10 mouse cellular contexts compared by ENCODE assay signal in genomic region chr8:110672133-110672532, GRCm38 (mm10). TPM values are rescaled to one million over a fixed set of nuclear protein-coding genes. Genes with fewer than 3 reads are reported as not detected.
DNase-seq lines count a peak whose midpoint lies in the region; ATAC-seq and TF ChIP-seq lines count a peak whose summit lies in the region.
"Had no signal": no experiment of that assay in that cellular context is flagged by ENCODE, and none has a peak within 500 bp of the region (broad histone marks: within the 10 kb centered on the region; RNA-seq: fewer than 3 reads in every experiment).

No protein-coding gene starts in this region.

- no peak for ATAC-seq in intestine, embryonic 15.5 days
- no peak for ATAC-seq in intestine, embryonic 16.5 days
- no peak for ATAC-seq in heart, embryonic 13.5 days (ENCODE audit: extremely low read depth, insufficient number of reproducible peaks, low FRiP score, low TSS enrichment)
- ATAC-seq in kidney, embryonic 16.5 days (ENCODE audit: low FRiP score, low TSS enrichment), result 0 out of 2 replicates have a peak, but pooled peaks have one; percentile 50
- ATAC-seq in lung, postnatal 0 days, result peak; percentile 62

- 0 out of 2 replicates have a peak, but pooled peaks cover 4% of the 10 kb centered on the region for H3K4me1 ChIP-seq in intestine, embryonic 15.5 days (replicated peaks)
- no peaks in the 10 kb centered on the region for H3K4me1 ChIP-seq in intestine, embryonic 16.5 days (ENCODE audit: control insufficient read depth, insufficient read depth, low read length)
- peaks cover 73% of the 10 kb centered on the region for H3K4me1 ChIP-seq in heart, embryonic 13.5 days
- no peaks in the 10 kb centered on the region for H3K4me1 ChIP-seq in kidney, embryonic 16.5 days (ENCODE audit: insufficient read depth, low read length)
- H3K4me1 ChIP-seq in lung, postnatal 0 days (ENCODE audit: insufficient read depth, low read depth, low read length), result peaks cover 18% of the 10 kb centered on the region; the same call in 1 of the 2 replicates

- TF ChIP-seq CTCF in lung, postnatal 0 days (IDR thresholded peaks at IDR 0.05), result no peak

- peak overlapping the region; percentile 17; the same call in 1 of the 2 replicates for H3K27ac ChIP-seq in intestine, embryonic 15.5 days
- no peak overlapping the region for H3K27ac ChIP-seq in intestine, embryonic 16.5 days (ENCODE audit: low read length)
- H3K27ac ChIP-seq in heart, embryonic 13.5 days (replicated peaks), result peak overlapping the region; percentile 65
- H3K27ac ChIP-seq in kidney, embryonic 16.5 days (ENCODE audit: low read length), result peak overlapping the region; percentile 85
- H3K27ac ChIP-seq in lung, postnatal 0 days (ENCODE audit: low read length), result peak overlapping the region; percentile 75
- H3K27ac ChIP-seq: macrophage had no signal

- no peaks in the 10 kb centered on the region for H3K36me3 ChIP-seq in intestine, embryonic 15.5 days
- H3K36me3 ChIP-seq in intestine, embryonic 16.5 days (ENCODE audit: control insufficient read depth, insufficient read depth, low read length), result no peaks in the 10 kb centered on the region
- peaks cover 39% of the 10 kb centered on the region for H3K36me3 ChIP-seq in heart, embryonic 13.5 days
- H3K36me3 ChIP-seq in kidney, embryonic 16.5 days (ENCODE audit: insufficient read depth, low read length), result peaks cover 12% of the 10 kb centered on the region; the same call in 1 of the 2 replicates
- 0 out of 2 replicates have a peak, but pooled peaks cover 4% of the 10 kb centered on the region for H3K36me3 ChIP-seq in lung, postnatal 0 days (ENCODE audit: insufficient read depth, low read length)

- no peak overlapping the region for H3K9ac ChIP-seq in intestine, embryonic 15.5 days
- H3K9ac ChIP-seq in intestine, embryonic 16.5 days (ENCODE audit: low read depth, low read length), result no peak overlapping the region
- H3K9ac ChIP-seq in heart, embryonic 13.5 days, result no peak overlapping the region
- H3K9ac ChIP-seq in kidney, embryonic 16.5 days (replicated peaks; ENCODE audit: low read length), result no peak overlapping the region; the same call in 1 of the 2 replicates
- H3K9ac ChIP-seq in lung, postnatal 0 days (replicated peaks; ENCODE audit: low read depth), result no peak overlapping the region

- H3K9me3 ChIP-seq in intestine, embryonic 15.5 days, result no peaks in the 10 kb centered on the region
- no peaks in the 10 kb centered on the region for H3K9me3 ChIP-seq in intestine, embryonic 16.5 days (ENCODE audit: control insufficient read depth, low read length)
- no peaks in the 10 kb centered on the region for H3K9me3 ChIP-seq in heart, embryonic 13.5 days
- H3K9me3 ChIP-seq in kidney, embryonic 16.5 days (ENCODE audit: low read length), result no peaks in the 10 kb centered on the region
- H3K9me3 ChIP-seq in lung, postnatal 0 days (ENCODE audit: low read length), result no peaks in the 10 kb centered on the region

- no peak overlapping the region for H3K4me2 ChIP-seq in intestine, embryonic 15.5 days (replicated peaks)
- no peak overlapping the region for H3K4me2 ChIP-seq in intestine, embryonic 16.5 days (ENCODE audit: low read depth, low read length)
- H3K4me2 ChIP-seq in heart, embryonic 13.5 days, result no peak overlapping the region
- no peak overlapping the region for H3K4me2 ChIP-seq in kidney, embryonic 16.5 days (replicated peaks; ENCODE audit: low read depth, low read length)
- no peak overlapping the region for H3K4me2 ChIP-seq in lung, postnatal 0 days (replicated peaks; ENCODE audit: low read depth, low read length)

- no peaks in the 10 kb centered on the region for H3K27me3 ChIP-seq in intestine, embryonic 15.5 days (replicated peaks)
- no peaks in the 10 kb centered on the region for H3K27me3 ChIP-seq in intestine, embryonic 16.5 days (replicated peaks; ENCODE audit: control insufficient read depth, insufficient read depth, low read length)
- no peaks in the 10 kb centered on the region for H3K27me3 ChIP-seq in heart, embryonic 13.5 days (replicated peaks)
- H3K27me3 ChIP-seq in kidney, embryonic 16.5 days (ENCODE audit: insufficient read depth, low read length), result no peaks in the 10 kb centered on the region
- no peaks in the 10 kb centered on the region for H3K27me3 ChIP-seq in lung, postnatal 0 days (replicated peaks; ENCODE audit: insufficient read depth, low read length)

- 0 out of 2 replicates have a peak, but pooled peaks have one; percentile 21 for TF ChIP-seq EP300 in lung, postnatal 0 days (IDR thresholded peaks at IDR 0.05)

- peak; percentile 48 for DNase-seq in lung, postnatal 0 days (ENCODE audit: low spot score)
- no peak for DNase-seq in thymus, postnatal 10 days (ENCODE audit: low spot score in 2 of 2)
- no peak for DNase-seq in frontal cortex, postnatal 10 days (ENCODE audit: low spot score in 2 of 2)
- no peak for DNase-seq in adipocyte (ENCODE audit: low spot score)
- DNase-seq: gastrocnemius, postnatal 36 days had no signal

- H3K4me3 ChIP-seq in intestine, embryonic 15.5 days (replicated peaks), result no peak overlapping the region
- H3K4me3 ChIP-seq in intestine, embryonic 16.5 days (ENCODE audit: low read length), result no peak overlapping the region
- H3K4me3 ChIP-seq in heart, embryonic 13.5 days, result no peak overlapping the region
- H3K4me3 ChIP-seq in kidney, embryonic 16.5 days (ENCODE audit: low read length), result no peak overlapping the region
- no peak overlapping the region for H3K4me3 ChIP-seq in lung, postnatal 0 days (ENCODE audit: low read depth, low read length)

- WGBS in intestine, embryonic 15.5 days, result 86% methylated on average over 2 of the region's 2 CpGs
- WGBS in intestine, embryonic 16.5 days, result 86% methylated on average over 2 of the region's 2 CpGs
- WGBS in heart, embryonic 13.5 days, result 86% methylated on average over 2 of the region's 2 CpGs
- 66% methylated on average over 2 of the region's 2 CpGs for WGBS in kidney, embryonic 16.5 days
- WGBS in lung, postnatal 0 days, result 62% methylated on average over 2 of the region's 2 CpGs

RNA-seq across cellular contexts. Expression of gene Mtss1l, which starts 49.1 kb away (rescaled TPM):
- 8.0 and 9.6 TPM in 2 replicates for polyA plus RNA-seq in intestine, embryonic 15.5 days (2015; fragmentation: Nextera tagmentation; extraction: Ambion mirVana)
- polyA plus RNA-seq in intestine, embryonic 16.5 days (2015; fragmentation: Nextera tagmentation; extraction: Ambion mirVana), result 3.3 and 4.0 TPM in 2 replicates
- polyA plus RNA-seq in heart, embryonic 13.5 days (2015; fragmentation: Nextera tagmentation; extraction: Ambion mirVana), result 6.0 and 6.4 TPM in 2 replicates
- 9.1 and 9.2 TPM in 2 replicates for polyA plus RNA-seq in kidney, embryonic 16.5 days (2015; fragmentation: Nextera tagmentation; extraction: Ambion mirVana)
- 13.8 and 16.6 TPM in 2 replicates for polyA plus RNA-seq in lung, postnatal 0 days (2015; fragmentation: Nextera tagmentation; extraction: Ambion mirVana)

RNA-seq across cellular contexts. Expression of gene Vac14, which starts 53.7 kb away (rescaled TPM):
- polyA plus RNA-seq in intestine, embryonic 15.5 days (2015; fragmentation: Nextera tagmentation; extraction: Ambion mirVana), result 22.4 and 23.1 TPM in 2 replicates
- polyA plus RNA-seq in intestine, embryonic 16.5 days (2015; fragmentation: Nextera tagmentation; extraction: Ambion mirVana), result 20.1 and 22.4 TPM in 2 replicates
- 17.3 and 17.4 TPM in 2 replicates for polyA plus RNA-seq in heart, embryonic 13.5 days (2015; fragmentation: Nextera tagmentation; extraction: Ambion mirVana)
- polyA plus RNA-seq in kidney, embryonic 16.5 days (2015; fragmentation: Nextera tagmentation; extraction: Ambion mirVana), result 21.6 and 21.7 TPM in 2 replicates
- polyA plus RNA-seq in lung, postnatal 0 days (2015; fragmentation: Nextera tagmentation; extraction: Ambion mirVana), result 10.0 and 11.1 TPM in 2 replicates

Comparison
In these comparisons a context has a peak if more than half of its experiments do, and no peak if none do; other contexts are left out.
1. ATAC-seq: peak in kidney, embryonic 16.5 days (single experiment) and lung, postnatal 0 days (single experiment); none in intestine, embryonic 15.5 days (single experiment), intestine, embryonic 16.5 days (single experiment) and heart, embryonic 13.5 days (single experiment).